23 mouse cellular contexts compared by ENCODE assay signal in genomic region chr3:154200422-154200828, GRCm38 (mm10).
DNase-seq lines count a peak whose midpoint lies in the region; ATAC-seq and TF ChIP-seq lines count a peak whose summit lies in the region.
"Had no signal": no experiment of that assay in that cellular context is flagged by ENCODE, and none has a peak within 500 bp of the region (broad histone marks: within the 10 kb centered on the region; RNA-seq: fewer than 3 reads in every experiment).

No protein-coding gene starts in this region.

- peak; percentile 38; the same call in 1 of the 2 replicates for ATAC-seq in forebrain, embryonic 14.5 days
- peak; percentile 70 for ATAC-seq in hindbrain, embryonic 15.5 days (ENCODE audit: low FRiP score, low read depth)
- ATAC-seq: inflammation-experienced regulatory T-cells, adult 6 months had no signal

- DNase-seq in embryo, embryonic 10.5 days (ENCODE audit: low spot score): peak; percentile 21
- no peak for DNase-seq in embryo, embryonic 11 days
- peak; percentile 39 for DNase-seq in forebrain, embryonic 14.5 days (ENCODE audit: low spot score)
- no peak for DNase-seq in liver
- DNase-seq in lung, postnatal 14 days: no peak
- no peak for DNase-seq in lung, adult 18-20 months
- DNase-seq: cerebellum, adult 8-10 months; gastrocnemius, adult 2 months; heart, postnatal 14 days; kidney, adult 8-10 months; kidney, postnatal 25 days; lung, postnatal 10 days; midbrain, embryonic 14.5 days; right cerebral cortex, postnatal 14 days; spleen, adult 18-20 months; thymus, postnatal 36 days had no signal

- H3K79me2 ChIP-seq in C2C12 (ENCODE audit: control insufficient read depth, insufficient read depth): no peaks in the 10 kb centered on the region

- H3K79me3 ChIP-seq in C2C12 (ENCODE audit: low read depth): no peaks in the 10 kb centered on the region

- H3K4me3 ChIP-seq in C2C12 (ENCODE audit: insufficient read depth, poor library complexity, severe bottlenecking): no peak overlapping the region
- no peak overlapping the region for H3K4me3 ChIP-seq in forebrain, embryonic 14.5 days (ENCODE audit: low read depth, low read length)
- H3K4me3 ChIP-seq in hindbrain, embryonic 15.5 days: no peak overlapping the region
- H3K4me3 ChIP-seq: gastrocnemius, adult 2 months; limb, embryonic 15.5 days; myocyte had no signal

- H3K9ac ChIP-seq in forebrain, embryonic 14.5 days (ENCODE audit: low read length): no peak overlapping the region
- H3K9ac ChIP-seq in hindbrain, embryonic 15.5 days: no peak overlapping the region
- H3K9ac ChIP-seq: limb, embryonic 15.5 days had no signal

- no peaks in the 10 kb centered on the region for H3K9me3 ChIP-seq in forebrain, embryonic 14.5 days (replicated peaks; ENCODE audit: control insufficient read depth, low read length)
- H3K9me3 ChIP-seq in hindbrain, embryonic 15.5 days: no peaks in the 10 kb centered on the region
- H3K9me3 ChIP-seq: limb, embryonic 15.5 days had no signal

- WGBS in forebrain, embryonic 14.5 days: 50% methylated on average over 8 of the region's 8 CpGs
- WGBS in hindbrain, embryonic 15.5 days: 48% methylated on average over 8 of the region's 8 CpGs

- no peaks in the 10 kb centered on the region; the same call in 1 of the 2 replicates for H3K4me1 ChIP-seq in forebrain, embryonic 14.5 days (ENCODE audit: control insufficient read depth, insufficient read depth, low read length)
- no peaks in the 10 kb centered on the region for H3K4me1 ChIP-seq in hindbrain, embryonic 15.5 days (replicated peaks)
- H3K4me1 ChIP-seq: limb, embryonic 15.5 days had no signal

- no peak overlapping the region for H3K4me2 ChIP-seq in forebrain, embryonic 14.5 days (ENCODE audit: low read length)
- no peak overlapping the region for H3K4me2 ChIP-seq in hindbrain, embryonic 15.5 days
- H3K4me2 ChIP-seq: heart, embryonic 11.5 days; limb, embryonic 15.5 days had no signal

- no peaks in the 10 kb centered on the region for H3K27me3 ChIP-seq in C2C12 (ENCODE audit: control insufficient read depth, insufficient read depth, insufficient read length)
- H3K27me3 ChIP-seq in forebrain, embryonic 14.5 days (replicated peaks; ENCODE audit: control insufficient read depth, insufficient read depth, low read length): no peaks in the 10 kb centered on the region
- no peaks in the 10 kb centered on the region for H3K27me3 ChIP-seq in hindbrain, embryonic 15.5 days
- H3K27me3 ChIP-seq: CH12.LX; limb, embryonic 15.5 days had no signal

- no peak for TF ChIP-seq CTCF in C2C12 (IDR thresholded peaks at IDR 0.05; ENCODE audit: control insufficient read depth, insufficient read depth, insufficient read length)

- peak overlapping the region; percentile 9; the same call in 1 of the 2 replicates for H3K27ac ChIP-seq in forebrain, embryonic 14.5 days (ENCODE audit: low read depth, low read length)
- H3K27ac ChIP-seq in hindbrain, embryonic 15.5 days (replicated peaks): 0 out of 2 replicates have a peak overlapping the region, but pooled peaks have one; percentile 14
- H3K27ac ChIP-seq: gastrocnemius, adult 2 months; limb, embryonic 15.5 days had no signal

- H3K36me3 ChIP-seq in C2C12 (ENCODE audit: control insufficient read depth, insufficient read depth): no peaks in the 10 kb centered on the region
- H3K36me3 ChIP-seq in forebrain, embryonic 14.5 days (ENCODE audit: control insufficient read depth, insufficient read depth, low read length): no peaks in the 10 kb centered on the region
- H3K36me3 ChIP-seq in hindbrain, embryonic 15.5 days: no peaks in the 10 kb centered on the region
- H3K36me3 ChIP-seq: limb, embryonic 15.5 days had no signal

- H3ac ChIP-seq in C2C12 (ENCODE audit: control insufficient read depth, insufficient read length, low read depth): no peak overlapping the region

TF ChIP-seq in C2C12, 6 proteins besides CTCF, POLR2A, EP300 and RAD21:
- TF ChIP-seq MYOD1 (IDR thresholded peaks at IDR 0.05; ENCODE audit: control insufficient read depth, insufficient read length, low read depth) (peak; percentile 34), FOSL1 (IDR thresholded peaks at IDR 0.05; ENCODE audit: insufficient read depth, low read length, poor library complexity, severe bottlenecking) (no peak)

Comparison
In these comparisons a context has a peak if more than half of its experiments do, and no peak if none do; other contexts are left out.
1. DNase-seq: peak in embryo, embryonic 10.5 days (single experiment) and forebrain, embryonic 14.5 days (single experiment); none in embryo, embryonic 11 days (single experiment), liver (single experiment), lung, postnatal 14 days (single experiment) and lung, adult 18-20 months (0 of 2).